Mouse (Mus musculus) thymus, postnatal 36 days (tissue): ENCODE measurements around the gene Ttc6.

Source experiments
- DNase-seq, 2 experiments: peaks; one replicate each; pipeline ENCODE4 v3.0.0; 2022; ENCODE audit warnings: mixed read lengths in 2 of 2

Gene Ttc6

GRCm38 (mm10) chr12:57672414-57672813 is 108.5 kb downstream of the Ttc6 start:
- DNase-seq = no peak

GRCm38 (mm10) chr12:57684967-57685423 is 121.1 kb downstream of the Ttc6 start:
- no peak for DNase-seq

GRCm38 (mm10) chr12:57709966-57710365 is 146.1 kb downstream of the Ttc6 start:
- no peak for DNase-seq

DNA sequence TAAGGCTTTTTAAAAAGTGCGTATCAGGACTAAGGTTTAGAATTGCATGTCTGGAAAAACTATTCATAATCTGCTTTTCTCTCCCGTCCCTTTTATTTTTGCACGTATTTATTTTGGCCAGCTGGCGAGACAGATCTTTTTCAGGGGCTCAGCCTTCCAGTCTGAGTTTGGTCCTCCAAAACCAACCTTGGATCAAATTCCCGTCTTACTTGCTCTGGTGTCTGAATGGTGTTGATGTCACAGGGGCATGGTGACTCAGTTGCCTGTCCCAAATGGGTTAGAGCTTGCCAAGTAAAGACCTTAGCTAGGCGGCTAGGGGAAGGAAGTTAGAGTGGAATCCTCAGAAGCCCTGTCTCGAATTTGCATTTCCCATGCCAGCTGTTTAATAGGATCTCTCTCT is 200.8 kb downstream of the Ttc6 start:
- no peak for DNase-seq

GRCm38 (mm10) chr12:57776290-57776997 is 212.5 kb downstream of the Ttc6 start:
- no peak for DNase-seq

- DNase-seq = no peak
Observed at GRCm38 (mm10) chr12:57781926-57782325, 218.0 kb downstream of the Ttc6 start.

DNA sequence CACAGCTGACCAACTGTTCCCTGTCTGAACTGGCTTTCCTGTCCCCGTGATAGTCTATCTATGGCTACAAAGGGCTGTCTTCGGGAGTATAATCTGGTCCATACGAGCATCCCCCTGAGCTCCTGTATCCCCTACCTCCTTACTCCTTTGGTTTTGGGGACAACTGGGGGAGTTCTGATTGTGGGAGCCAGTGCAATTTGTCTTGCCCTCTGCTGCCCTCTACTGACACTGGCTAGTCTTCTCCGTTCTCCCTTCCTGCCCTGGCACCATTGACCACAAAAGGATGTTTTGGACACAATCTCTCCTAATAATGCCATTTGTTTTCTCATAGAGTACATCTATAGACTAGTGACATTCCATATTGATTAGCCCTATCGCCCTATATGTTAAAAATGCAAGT is 223.6 kb downstream of the Ttc6 start:
- DNase-seq = no peak
